Mouse (Mus musculus): ENCODE measurements around the gene Ccdc61.

The Ccdc61 gene

DNA sequence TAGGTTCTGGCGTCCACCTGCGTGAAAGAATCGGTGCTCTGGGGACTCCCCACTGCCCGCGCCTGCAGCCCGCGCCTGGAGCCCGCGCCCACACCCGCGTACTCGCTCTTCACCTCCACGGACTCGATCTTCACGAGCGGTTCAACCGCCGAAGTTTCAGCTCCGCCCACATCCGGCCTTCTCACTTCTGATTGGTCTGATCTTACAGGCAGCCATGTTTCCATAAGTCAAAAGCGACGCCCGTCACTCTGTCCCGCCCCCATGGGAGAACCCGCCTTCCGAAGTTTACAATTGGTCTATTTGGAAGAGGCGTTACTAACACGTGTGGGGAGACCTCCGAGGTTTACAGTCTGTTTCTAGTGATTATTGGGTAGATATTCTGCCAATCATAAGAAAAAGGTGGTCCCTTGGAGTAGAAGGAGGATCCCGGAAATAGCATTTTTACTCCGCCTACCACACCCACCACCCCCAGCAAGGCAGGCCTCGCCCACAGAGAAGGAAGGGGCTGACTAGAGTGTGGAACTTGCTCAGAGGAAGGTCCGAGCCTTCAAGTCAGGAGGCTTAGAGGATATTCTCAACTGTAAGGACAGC is at the start of gene Ccdc61:
Ccdc61 (minus strand) TSS at position 175 of the 591 bp plus-strand sequence.
- DNase-seq (ENCODE audit: low read depth, low spot score): peak; percentile 99

DNA sequence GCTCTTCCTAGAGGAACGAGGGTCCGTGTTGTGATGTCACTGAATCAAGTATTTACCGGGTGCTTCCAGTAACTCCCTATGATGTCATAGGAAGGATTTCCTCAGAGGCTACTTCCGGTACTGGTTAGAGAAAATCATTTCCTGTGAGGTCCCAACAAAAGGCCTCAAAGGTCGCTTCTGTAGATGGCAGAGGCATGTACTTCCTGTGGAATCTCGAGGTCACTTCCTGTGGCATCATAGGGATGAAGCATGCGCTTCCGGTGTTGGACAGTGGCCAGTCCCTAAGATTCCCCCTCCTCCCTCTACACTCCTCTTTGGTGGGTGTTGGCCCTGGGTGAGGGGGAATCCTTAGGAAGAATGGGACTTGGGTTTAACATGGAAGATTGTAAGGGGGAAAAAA is 49.2 kb upstream of the Ccdc61 start:
- no peak for DNase-seq (ENCODE audit: low read depth, low spot score)

DNA sequence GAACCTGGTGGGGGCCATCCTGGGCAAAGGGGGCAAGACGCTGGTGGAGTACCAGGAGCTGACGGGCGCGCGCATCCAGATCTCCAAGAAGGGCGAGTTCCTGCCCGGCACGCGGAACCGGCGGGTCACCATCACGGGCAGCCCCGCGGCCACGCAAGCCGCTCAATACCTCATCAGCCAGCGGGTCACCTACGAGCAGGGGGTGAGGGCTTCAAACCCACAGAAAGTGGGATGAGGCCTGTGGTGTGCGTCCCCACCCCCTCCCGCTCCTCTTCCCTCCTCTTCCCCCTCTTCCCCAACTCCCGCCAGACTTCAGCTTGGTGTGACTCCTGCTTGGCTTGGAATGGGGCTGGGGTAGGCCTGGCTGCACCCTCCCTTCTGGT is 48.2 kb upstream of the Ccdc61 start:
- DNase-seq (ENCODE audit: low read depth, low spot score): no peak

DNA sequence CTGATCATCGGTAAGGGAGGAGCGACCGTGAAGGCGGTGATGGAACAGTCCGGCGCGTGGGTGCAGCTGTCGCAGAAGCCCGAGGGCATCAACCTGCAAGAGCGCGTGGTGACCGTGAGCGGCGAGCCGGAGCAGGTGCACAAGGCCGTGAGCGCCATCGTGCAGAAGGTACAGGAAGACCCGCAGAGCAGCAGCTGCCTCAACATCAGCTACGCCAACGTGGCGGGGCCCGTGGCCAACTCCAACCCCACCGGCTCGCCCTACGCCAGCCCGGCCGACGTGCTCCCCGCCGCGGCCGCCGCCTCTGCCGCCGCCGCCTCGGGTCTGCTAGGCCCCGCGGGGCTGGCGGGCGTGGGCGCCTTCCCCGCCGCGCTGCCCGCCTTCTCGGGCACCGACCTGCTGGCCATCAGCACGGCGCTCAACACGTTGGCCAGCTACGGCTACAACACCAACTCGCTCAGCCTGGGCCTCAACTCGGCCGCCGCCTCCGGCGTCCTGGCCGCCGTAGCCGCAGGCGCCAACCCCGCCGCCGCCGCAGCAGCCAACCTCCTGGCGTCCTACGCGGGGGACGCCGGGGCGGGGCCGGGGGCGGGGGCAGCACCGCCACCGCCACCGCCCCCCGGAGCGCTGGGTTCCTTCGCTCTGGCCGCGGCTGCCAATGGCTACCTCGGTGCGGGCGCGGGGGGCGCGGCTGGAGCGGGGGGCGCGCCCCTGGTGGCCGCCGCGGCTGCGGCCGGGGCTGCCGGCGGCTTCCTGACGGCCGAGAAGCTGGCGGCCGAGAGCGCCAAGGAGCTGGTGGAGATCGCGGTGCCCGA is 47.6 kb upstream of the Ccdc61 start:
- DNase-seq (ENCODE audit: low read depth, low spot score): no peak

DNA sequence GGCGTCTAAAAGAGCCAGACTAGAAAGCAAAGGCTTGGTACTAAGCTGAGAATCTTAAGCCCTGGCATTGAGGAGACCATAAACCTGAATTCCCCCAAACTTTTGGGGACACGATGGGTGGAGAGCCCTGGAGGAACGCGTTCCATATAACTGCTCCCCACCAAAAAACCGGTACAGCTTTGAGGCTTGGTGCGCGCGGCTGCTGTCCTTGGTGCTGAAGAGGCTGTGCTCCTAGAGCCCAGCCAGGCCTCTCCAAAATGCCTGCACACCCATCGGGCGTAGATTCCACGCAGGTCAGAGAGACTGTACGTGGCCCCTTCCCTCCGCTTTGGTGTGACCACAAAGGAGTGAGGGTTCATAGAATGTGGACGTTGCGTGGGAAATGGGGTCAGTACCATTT is 41.2 kb upstream of the Ccdc61 start:
- DNase-seq (ENCODE audit: low read depth, low spot score): peak; percentile 61

DNA sequence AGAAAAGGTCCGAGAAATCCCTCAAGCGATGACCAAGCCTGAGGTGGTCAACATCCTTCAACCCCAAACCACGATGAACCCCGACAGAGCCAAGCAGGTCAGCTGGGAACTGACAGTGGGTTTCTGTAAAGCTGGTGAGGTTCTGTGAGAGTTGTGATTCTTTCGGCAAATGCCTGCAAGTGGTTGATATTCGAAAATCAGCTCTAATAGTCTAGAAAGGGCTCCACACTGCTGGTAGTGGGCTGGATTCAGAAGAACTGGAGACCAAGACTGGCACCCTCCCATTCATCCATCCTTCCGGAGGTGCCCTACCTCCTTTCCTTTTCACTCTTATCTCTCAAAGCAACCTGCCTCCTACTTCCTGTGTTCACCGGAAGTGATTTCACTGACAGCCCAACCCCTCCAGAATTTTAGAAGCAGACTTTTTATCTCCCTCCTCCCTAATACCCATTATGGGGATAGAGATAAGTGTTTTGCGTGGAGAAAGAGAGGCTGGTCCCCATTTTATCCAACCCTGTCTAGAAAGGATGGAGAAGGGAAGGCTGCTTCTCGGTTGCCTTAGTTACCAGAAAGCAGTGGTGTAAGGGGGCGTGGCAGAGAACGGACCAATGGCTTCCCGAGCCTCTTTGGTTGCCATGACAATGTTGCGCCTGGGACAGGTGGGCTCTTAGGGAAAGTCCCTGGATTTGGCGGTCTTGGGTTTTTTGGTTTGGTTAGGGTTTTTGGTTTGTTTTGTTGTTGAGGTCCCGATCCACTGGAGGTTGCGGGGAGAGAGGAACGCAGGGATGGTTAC is 40.5 kb upstream of the Ccdc61 start:
- DNase-seq (ENCODE audit: low read depth, low spot score): no peak

DNA sequence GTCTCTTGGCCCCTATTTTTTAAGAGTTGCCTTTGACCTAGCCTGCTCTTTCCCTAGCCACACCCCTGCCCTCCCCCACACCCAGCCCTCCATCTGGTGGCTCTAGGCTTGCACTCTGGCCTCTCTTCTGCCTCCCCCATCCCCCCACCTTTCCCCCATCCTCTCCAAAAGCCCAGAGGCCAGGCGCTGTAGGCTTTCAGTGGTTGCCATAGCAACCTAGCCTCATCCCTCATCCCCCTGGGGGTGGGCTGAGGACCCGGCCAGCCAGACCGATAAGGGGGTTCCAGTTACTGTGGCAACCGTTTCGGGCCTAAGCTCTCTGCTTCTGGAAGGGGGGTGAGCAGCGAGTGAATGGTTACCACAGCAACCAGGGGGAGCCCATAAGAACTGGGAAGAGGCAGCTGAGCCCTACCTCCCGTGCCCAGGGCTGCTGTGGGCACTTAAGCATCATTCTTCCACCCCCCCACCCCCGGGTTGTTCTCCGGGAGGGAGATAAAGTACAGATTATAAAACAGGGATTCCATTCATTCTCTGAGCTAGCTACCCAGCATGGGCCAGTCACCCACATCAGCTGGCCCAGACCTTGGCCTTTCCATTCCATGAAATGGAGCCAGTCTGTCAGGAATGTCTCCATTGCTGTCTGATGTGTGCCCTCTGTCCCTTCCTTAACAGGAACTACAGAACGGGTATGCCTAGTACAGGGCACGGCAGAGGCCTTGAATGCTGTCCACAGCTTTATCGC is 39.7 kb upstream of the Ccdc61 start:
- DNase-seq (ENCODE audit: low read depth, low spot score): no peak

DNA sequence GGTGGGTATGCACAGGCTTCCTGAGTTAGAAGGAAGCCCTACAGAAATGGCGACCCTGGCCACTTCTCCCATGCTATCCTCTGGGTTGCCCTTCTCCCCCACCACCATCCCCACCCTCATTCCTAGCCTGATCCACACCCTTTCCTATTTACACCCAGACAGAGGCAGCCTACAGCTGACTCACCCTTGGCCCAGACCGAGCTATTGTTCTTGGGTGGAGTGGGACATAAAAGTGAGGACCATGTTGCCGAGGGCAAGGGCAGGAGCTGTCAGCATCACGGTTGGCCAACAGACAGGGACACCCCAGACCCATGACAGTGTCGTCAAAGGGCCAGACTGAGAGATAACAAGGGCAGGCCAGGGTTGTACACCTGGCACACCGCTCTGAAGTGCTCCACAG is 37.9 kb upstream of the Ccdc61 start:
- no peak for DNase-seq (ENCODE audit: low read depth, low spot score)

DNA sequence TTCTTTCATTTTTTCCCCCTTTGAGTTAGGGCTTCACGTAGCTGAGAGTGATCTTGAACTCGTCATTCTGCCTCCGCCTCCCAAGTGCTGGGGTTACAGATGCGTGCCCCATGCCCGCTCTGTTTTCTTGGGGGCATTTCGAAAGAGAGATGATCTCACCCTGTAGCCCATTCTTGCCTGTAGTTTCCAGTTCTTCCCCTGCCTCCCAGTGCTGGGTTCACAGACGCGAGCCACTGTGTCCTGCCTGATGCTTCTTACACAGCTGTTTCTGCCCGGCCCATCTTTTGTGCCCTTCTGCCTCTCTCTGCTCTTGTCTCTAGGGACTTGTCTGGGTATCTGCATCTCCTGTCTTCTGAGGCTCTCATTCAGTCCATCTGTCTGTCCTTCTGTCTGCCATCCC is 32.6 kb upstream of the Ccdc61 start:
- DNase-seq (ENCODE audit: low read depth, low spot score): no peak

DNA sequence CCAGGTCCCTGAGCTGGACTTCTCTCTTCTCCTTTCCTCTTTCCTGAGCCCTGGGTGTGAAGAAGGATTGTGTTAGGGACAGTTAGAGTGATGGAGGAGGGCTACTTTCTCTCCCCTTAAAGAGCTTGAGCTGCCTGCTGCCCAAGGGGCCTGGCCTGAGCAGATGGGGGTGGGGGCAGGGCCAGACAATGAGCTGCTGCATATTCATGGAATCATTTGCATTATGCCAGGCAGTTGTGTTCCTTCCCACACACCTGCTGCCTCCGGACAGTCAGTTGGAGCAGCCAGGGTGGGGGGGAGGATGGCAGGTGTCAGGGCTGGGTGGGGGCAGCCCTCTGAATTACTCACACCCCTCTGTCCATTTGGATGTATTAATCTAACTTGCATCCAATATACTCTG is 32.2 kb upstream of the Ccdc61 start:
- DNase-seq (ENCODE audit: low read depth, low spot score): no peak

DNA sequence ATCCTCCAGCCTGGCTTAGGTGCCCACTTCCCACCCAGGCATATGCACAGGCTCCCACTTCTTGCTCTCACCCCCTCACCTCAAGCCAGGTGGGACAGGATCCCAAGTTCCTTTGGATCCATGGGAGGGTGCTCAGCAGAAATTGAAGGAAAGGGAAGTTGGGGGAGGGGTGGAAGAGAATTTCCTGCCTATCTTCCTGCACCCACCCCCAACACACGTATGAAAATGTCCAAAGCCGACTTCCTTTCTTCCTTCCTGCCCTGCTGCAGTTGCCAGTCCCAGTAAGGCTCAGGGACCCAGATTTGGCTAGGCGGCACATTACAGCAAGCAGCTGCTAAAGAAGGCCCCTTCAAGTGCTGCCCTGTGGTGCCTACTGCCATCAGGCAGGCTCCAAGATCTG is 17.5 kb upstream of the Ccdc61 start:
- DNase-seq (ENCODE audit: low read depth, low spot score): no peak

DNA sequence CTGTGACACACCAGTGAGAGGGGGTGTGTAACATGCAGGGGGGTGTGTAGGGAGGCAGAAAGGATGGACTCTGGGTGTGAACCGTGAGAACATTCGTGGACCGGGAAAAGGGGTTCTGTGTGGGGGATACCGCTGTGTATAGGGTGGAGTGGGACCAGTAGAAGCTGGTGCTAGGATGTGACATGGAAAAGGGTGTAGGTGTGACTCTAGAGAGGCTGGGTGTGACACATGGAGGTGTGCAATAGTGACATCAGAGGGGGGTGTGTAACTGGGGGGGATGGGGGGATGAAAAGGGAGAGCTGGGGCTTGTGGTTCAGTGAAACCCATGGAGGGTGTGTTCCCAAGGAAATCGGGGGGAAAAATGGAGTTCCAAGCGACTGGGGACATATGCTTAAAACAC is 16.7 kb upstream of the Ccdc61 start:
- DNase-seq (ENCODE audit: low read depth, low spot score): no peak

DNA sequence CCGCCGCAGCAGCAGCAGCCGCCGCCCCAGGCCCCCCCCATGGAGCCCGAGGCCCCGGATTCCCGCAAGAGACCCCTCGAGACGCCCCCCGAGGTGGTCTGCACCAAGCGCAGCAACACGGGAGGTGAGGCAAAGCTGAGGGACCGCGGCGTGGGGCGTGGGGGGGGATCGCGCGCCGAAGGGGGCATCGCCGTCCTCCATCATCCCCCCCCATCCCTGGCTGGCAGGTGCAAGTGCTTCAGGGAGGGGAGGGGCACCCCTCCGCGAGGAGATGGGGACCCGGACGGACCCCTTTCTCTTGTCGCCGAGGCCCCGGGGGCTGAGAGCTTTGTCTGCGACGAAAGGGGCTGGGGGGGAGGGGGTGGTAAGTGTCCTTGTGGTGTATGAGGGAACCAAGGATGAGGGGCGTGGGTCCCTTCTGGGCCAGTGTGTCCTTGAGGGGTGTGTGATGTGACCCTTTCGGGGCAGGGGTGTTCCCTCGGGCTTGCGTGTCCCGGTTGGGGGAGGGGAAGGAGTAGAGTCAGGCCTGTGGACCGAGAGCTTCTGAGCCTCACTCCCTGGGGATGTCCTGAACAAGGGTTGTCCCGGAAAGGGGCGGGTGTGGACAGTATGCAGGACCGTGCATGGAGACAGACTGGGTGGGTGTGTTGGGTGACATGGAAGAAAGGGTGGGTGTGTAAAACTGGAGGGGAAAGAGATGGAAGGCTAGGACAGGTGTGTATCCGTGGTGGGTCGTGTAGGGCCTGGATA is 16.0 kb upstream of the Ccdc61 start:
- no peak for DNase-seq (ENCODE audit: low read depth, low spot score)

DNA sequence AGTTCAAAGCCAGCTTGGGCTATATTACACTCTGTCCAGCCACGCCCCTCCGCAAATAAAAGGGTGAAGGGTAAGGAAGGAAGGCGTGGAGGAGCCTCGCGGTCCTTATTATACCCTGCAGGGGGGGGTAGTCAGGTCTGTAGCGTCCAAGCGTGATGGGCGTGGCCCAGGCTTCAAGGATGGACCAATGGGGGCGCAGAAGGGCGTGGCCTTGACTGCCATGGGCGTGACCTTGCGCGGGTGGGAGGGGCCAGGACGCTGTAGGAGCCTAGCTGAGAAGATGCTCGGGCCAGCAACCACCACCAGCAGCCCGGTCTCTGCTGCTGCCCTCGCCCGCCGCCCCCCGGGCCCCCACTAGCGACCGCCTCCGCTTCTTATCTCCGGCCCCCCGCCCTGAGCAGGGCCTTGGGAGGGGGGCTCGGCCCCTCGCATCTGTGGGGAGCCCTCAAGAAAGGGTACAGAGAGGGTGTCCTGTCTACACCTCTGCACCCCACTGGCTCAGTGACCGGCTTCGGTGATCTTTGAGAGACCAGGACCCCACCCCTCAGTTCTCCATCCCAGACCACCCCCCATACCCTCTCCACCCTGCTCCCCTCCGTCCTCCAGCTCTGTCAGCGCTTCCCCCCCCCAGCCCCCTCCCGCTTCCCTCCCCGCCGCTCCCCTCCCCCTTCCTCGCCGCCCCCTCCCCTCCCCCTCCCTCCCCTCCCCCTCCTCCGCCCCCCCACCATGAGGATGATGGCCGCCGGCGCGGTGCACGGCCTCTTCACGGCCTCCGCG is 15.1 kb upstream of the Ccdc61 start, which contains the start of gene Nova2:
Nova2 (plus strand) TSS at position 727 of the 777 bp plus-strand sequence.
- peak; percentile 80 for DNase-seq (ENCODE audit: low read depth, low spot score)

DNA sequence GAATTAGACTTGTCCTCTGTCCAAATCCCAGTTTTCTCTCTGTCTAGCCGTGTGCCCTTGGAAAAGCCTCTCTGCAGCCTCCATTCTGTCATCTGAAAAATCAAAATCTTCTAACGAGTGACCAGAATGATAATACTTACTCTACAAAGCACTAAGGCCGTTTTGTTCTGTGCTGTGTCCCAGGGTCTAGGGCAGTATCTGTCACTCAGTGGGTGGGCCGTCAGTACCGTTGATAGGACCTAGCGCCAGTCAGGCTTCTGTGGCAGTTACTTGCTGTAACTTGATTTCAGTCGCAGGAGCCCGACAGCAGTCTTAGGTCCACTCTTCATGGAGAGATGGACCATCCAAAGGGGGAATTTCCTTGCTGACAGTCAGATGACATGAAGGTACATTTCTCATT is 14.1 kb upstream of the Ccdc61 start:
- DNase-seq (ENCODE audit: low read depth, low spot score): no peak

DNA sequence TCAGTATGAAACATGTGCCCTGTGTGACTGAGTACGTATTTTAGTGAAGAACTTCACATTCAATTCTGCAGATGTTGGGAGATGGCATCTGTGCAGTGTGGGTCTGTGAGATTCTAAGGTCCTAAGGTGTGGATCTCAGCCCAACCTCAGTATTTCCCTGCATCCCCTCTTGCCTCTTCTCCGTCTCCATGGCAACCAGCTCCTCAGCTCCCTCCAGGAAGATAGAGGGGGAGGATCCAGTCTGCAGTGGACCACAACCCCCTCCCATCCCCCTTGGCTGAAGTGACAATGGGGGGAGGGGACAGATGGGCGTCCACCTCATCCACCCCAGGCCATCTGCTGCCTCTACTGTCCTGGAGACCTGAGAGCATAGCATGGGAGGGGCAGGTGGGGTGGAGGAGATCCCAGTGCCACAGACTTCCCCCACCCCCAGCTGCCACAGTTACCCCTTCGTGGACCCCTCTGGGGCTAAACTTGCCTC is 13.5 kb upstream of the Ccdc61 start:
- no peak for DNase-seq (ENCODE audit: low read depth, low spot score)

DNA sequence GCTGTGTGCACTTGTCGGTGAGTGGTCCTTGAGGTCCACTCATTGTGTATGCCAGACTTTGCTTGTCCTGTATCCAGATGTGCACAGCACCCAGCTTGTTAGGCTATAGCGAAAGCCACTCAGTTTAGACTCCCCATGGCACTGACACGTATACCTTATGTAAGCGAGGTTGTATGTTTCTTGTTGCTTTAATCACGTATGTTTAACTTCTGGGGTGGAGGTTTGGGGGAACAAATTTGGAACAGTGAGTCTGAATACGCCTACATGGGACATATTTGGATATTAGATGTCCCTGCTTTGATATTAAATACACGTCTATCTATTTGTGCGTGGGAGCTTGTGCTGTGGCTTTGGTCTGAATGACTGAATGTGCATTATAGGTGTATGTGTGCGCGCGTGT is 13.1 kb upstream of the Ccdc61 start:
- no peak for DNase-seq (ENCODE audit: low read depth, low spot score)

DNA sequence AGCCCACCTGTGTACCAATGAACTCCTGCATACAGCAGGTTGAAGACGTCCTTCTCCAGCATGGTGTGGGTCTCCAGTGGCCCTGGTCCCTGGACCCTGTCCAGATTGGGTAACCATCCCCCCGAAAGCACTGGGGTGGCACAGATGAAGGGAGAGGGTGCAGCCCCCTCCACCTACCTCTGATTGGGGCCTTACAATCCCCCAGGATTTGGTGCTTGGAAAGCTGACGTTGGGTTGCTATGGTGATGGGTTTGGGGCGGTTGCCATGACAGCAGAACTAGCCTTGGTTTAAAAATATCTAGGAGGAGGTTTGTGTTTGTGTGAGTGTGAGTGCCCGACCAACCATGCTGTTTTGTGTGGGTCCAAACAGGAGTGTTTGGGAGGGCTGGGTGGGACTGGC is 12.6 kb upstream of the Ccdc61 start:
- no peak for DNase-seq (ENCODE audit: low read depth, low spot score)

DNA sequence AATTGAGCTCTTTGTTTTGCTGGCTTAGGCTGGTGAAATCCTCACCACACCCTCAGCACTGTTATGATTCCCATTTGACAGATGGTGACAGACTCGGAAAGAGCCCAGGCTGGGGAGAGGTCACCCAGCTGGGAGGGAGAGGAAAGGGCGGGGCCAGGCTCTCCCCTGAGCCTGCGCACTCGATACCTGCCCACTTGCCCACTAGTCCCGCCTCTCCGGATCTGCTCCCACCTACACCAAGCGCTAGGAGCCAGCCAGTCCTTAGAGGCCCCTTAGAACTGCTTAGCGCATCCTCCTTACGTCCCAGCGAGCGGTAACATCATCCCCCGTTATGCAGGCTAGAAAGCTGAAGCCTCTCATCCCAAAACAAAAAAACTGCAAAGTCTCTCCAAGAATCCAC is 10.9 kb upstream of the Ccdc61 start:
- peak; percentile 17 for DNase-seq (ENCODE audit: low read depth, low spot score)

DNA sequence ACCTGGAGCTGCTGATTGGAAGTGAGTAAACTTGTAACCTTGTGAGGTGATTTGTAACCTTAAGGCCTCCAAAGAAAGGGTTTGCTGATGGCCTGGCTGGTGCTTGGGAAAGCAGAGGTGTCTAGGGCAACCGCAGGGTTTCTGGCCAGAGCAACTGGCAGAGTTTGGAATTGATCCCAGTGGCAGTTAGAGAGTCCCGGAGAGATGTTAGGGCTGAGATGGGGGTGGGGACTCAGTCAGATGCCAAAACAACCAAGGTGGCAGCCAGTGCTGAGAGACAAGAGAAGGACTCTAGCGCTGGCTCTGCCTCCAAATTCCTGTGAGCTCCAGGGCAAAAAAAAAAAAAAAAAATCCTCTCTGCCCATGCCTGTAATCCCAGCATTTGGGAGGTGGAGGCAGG is 7.7 kb upstream of the Ccdc61 start:
- no peak for DNase-seq (ENCODE audit: low read depth, low spot score)

All from forelimb bud, embryonic 11.5 days (tissue).